Mouse (Mus musculus): ENCODE measurements around the gene Rftn1.

DNA sequence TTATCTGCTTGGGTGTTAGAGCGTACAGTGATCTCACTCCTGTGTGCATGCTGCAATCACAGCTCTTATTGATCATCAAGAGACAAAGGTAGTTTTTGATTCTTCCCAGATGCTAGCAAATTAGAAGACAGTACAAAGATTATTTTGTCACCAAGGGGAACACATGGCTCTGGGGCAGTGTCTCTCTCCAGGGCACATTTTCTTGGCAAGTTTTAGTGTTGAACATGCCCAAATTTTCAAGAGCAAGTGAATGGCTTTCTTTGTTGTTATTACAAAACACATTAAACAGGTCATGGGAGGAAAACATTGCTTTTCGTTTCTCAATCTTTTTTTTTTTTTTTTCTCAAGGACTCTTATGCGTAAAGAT is 213.1 kb downstream of the Rftn1 start:
- TF ChIP-seq ZC3H11A (IDR thresholded peaks at IDR 0.05; ENCODE audit: borderline replicate concordance, low read depth, low read length) (no peak), MAFK (IDR thresholded peaks at IDR 0.05; ENCODE audit: insufficient read depth, low read depth, low read length) (no peak), CHD2 (IDR thresholded peaks at IDR 0.05; ENCODE audit: low read depth, low read length) (no peak), HCFC1 (IDR thresholded peaks at IDR 0.05; ENCODE audit: borderline replicate concordance, insufficient read depth, low read length) (no peak)
